Mouse (Mus musculus): ENCODE data around the gene Frmd6. TPM values are rescaled to one million over a fixed set of nuclear protein-coding genes. Genes with fewer than 3 reads are reported as not detected.

Gene Frmd6
- total RNA-seq, 2 experiments from 2014 or later = 21.2 to 24.6 TPM

DNA sequence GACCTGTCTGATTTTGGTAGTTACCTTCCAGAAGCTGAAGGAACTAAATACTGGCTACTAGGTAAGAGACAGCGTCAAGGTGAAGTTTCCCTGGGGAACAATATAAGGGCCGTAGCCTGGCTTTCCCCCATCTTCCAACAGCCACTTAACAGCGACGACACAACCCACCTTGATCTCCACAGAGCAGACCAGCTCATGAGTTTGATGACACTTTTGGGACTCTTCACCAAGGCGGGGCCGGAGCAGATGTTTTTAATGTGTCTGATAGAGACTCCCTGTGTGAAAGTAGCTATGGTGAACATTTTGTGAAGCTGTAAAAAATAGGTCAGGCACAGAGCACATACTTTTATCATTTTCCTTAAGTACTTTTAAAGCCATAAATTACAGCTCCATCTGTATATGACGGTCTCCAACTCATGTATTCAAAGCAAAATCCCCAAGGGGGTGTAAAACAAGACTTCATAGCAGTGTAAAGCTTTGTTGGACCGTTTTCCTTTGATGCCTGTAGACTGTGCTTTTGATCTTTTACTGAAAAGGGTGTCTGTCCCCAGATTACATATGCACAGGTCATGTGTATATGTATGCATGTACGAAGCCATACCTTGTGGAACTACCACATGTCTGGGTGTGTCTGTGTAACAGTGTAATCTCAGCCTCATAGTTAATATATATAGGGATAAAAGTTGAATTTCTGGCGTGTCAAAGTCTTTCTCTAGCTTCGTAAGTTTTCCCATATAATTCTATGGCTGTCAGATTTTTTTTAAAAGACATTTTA is 24.4 kb downstream of the Frmd6 start:
- DNase-seq = no peak
- intact Hi-C loops (cut with DNase I) = no loop called here

DNA sequence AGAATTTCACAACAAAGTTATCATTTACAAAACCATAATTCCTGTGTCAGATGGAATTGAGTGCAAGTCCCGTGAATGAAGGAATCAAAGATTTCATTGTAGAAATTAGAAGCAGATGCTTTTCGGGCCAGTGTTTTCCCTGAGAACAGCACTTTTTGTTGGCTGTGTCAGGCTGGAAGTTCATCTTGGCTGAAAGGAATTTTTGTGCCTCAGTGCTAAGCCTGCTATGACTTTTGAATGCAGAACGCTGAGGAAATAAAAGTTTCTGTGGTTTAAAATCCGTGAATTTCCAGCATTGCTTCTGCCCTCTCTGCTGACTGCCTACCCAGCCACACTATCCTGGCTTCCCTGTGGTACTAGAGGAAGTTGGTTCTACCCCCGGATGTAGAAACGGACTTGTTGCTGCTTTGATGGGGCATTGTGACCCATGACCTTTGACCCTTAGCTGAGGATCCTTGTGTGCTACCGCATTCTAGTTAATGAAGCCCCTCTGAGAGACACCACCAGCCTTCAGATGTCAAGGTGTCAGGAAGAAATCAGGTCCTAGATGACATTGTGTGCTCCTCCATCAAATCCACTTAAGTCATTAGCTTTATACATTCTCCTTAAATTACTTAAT is 26.1 kb downstream of the Frmd6 start:
- intact Hi-C loops (cut with DNase I) = no loop called here
- DNase-seq = no peak

GRCm38 (mm10) chr12:70853026-70853425 is 27.7 kb downstream of the Frmd6 start:
- intact Hi-C loops (cut with DNase I) = no loop called here
- DNase-seq = no peak

DNA sequence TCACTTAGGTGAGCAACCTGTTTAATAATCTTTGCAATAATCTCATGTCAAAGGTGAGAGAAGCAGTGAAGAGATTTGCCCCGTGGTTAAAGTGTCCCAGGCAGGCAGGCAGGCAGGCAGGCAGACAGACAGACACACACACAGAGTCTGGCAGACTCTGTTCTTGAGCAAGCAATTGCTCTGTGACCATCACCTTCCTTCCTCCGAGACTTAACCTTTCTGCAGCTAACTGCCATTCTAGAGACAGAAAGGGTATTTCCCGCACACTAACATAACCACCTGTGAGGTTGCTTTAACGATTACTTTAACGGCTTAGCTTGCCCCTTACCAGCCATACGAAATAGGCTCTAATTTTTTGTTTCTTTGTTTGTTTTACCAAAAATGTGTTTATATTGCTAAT is 30.4 kb downstream of the Frmd6 start:
- intact Hi-C loops (cut with DNase I) = no loop called here
- DNase-seq = no peak

DNA sequence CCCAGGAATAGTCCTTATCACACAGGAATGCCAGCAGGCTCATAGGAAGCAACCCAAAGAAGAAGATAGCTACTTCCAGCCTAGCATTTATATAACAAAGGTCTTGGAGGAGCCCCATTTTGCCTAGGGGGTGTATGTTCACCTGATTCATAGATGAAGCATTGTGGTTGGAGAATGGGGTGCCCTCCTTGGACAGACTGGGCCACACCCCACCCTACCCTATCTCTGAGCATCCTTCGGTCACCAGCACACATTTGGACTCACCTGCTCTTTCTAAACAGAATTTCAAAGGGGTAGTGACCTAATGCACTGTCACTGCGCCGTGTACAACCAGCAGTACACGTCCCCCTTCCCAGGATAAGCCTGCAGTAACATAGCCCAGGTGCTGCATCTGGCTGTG is 31.5 kb downstream of the Frmd6 start:
- DNase-seq = no peak

DNA sequence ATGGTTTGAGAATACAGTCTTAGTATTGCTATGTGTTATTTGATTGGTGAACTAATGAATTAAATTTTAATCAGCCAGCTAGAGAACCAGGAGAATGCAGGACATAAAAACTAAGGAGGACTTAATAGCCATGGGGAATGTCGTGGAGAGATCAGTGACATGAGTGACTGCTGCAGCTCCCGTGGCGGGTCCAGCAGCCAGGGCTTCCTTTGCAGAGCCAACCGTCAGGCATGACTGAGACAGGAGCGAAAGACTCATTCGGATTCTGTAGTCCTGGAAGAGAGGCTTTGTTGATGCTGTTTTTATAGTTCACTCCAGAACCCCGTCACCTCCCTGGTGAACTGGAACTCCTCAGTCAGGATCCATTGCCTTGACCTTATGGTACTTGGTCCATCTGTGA is 38.0 kb downstream of the Frmd6 start:
- intact Hi-C loops (cut with DNase I) = no loop called here
- DNase-seq = no peak

More for the DNA sequence above, 31.5 kb downstream of the Frmd6 start:
- intact Hi-C loops (cut with DNase I) = no loop called here

- intact Hi-C loops (cut with DNase I) = no loop called here
- DNase-seq = no peak
Measured at GRCm38 (mm10) chr12:70867780-70868179, 42.5 kb downstream of the Frmd6 start.

- no peak for DNase-seq
- intact Hi-C loops (cut with DNase I) = no loop called here
Measured at GRCm38 (mm10) chr12:70868190-70868987, 43.1 kb downstream of the Frmd6 start.

DNA sequence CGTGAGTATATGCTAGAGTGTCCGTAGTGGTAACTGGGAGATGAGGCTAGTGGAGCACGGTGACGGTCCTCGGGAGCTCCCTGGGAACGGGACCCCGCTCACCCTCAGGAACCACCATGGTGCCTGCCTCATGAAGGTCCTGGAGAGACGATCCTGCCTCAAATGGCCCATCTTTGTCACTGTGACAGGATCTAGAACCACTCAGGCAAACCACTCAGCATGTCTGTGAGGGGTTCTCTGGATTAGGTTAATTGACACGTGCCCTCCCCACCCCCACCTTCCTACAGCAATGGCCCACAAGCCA is 43.6 kb downstream of the Frmd6 start:
- intact Hi-C loops (cut with DNase I) = no loop called here

GRCm38 (mm10) chr12:70873544-70873943 is 48.2 kb downstream of the Frmd6 start:
- intact Hi-C loops (cut with DNase I) = no loop called here

More for the DNA sequence above, 43.6 kb downstream of the Frmd6 start:
- no peak for DNase-seq

DNA sequence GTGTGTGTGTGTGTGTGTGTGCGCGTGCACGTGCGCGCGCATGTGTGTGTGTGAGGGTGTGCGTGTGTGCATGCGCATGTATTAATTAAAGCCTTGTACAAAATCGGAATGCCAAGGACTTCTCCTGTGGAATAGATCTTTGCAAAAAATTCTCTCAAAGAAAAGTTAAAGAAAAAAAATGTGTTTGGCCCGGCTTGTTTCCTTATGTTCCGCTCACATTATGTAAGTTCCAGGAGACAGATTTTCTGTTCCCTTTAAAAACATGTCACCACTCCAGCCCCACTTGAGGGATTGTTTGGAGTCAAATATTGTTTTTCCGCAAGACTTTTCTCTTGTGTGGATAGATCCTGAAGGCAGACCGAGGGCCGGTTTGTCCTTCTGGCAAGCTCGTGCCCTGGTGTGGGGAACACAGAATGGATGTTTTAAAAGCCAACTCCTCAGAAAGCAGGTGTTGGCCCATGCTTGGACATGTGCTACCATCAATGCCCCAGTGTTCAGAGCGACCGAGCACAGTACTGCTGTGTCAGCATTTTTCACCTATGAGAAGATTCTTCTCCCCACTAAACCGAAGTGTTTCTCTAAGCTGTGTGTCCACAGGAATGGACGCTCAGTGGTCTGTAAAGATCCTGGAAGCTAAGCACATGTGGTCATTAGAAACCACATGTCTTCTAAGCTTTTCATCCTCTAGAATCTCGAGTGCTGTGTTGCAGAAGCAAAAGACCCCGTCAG is 51.1 kb downstream of the Frmd6 start:
- intact Hi-C loops (cut with DNase I) = no loop called here

More at GRCm38 (mm10) chr12:70873544-70873943, 48.2 kb downstream of the Frmd6 start:
- no peak for DNase-seq

DNA sequence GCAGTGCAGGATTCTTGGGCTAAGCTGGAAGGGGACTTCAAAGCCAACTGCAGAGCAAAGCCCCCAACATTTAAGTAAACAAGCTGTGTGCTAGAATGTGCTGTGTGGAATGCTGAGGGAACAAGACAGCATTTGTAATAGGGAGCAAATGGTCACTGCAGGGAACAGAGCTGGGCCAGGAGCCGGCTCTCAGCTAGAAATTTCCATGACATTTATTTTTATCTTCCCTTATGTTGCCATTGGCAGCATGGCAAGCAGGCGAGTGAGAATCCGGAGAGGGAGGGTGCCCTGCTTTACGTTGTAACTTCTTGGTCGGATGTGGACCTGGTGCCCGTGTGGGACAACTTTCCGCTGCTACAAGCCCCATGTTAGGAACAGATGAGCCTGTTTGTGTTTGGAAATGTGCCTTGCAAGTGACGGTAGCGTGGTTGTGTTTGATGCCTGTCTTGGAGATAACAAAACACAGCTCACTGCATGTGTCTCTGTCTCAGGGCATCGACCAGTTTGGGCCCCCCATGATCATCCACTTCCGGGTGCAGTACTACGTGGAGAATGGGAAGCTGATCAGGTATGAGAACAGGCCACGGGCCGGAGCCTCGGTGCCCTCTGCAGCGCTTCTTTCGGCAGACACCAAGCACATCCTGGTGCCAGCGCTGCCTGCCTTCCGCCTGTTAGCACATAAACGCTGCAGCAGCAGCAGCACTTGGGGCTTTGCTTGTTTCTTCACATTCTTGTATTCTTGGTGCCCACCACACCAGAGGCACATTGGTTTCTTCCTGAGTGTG is 52.8 kb downstream of the Frmd6 start:
- intact Hi-C loops (cut with DNase I) = no loop called here
- peak; percentile 30 for DNase-seq

More for the DNA sequence above, 51.1 kb downstream of the Frmd6 start:
- no peak for DNase-seq

DNA sequence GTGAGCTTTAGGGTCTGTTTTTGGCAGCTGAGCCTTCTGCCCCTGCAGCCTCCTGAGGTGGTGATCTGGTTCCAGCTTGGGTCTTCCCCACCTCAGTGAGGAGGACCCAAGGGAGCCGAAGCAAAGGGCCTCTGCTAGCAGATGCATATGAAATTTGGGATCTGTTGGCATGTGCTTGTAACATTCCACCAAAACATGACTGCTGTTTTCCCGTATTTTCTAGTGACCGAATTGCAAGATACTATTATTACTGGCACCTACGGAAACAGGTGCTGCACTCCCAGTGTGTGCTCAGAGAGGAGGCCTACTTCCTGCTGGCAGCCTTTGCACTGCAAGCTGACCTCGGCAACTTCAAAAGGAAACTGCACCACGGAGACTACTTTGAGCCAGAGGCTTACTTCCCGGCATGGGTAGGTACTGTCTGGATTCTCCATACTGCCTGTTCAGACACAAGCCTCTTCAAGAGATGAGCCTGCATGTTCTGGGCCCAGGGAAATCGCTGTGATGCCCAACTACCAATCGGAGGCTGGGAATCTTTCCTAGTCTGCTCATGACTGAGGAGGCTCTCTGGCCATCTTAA is 55.2 kb downstream of the Frmd6 start:
- DNase-seq = no peak
- intact Hi-C loops (cut with DNase I) = no loop called here

DNA sequence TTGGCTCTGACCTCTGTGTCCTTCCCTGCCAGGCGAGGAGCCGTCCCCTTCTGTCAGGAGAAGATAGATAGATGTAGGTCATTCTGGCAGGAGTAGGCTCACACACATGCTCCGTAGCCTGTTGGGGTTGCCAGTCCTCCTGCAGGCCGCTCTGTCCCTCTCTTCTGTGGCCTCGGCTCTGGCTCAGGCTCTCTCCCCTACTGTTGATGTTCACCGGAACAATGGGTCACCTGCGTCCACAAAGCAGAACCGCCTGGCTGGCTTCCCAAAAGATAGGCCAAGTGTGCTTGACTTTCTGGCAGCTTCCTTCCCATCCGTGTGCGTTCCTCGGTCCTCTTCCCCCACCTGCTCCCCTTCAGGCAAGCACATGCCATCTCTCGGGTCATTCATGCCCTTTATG is 56.0 kb downstream of the Frmd6 start:
- DNase-seq = peak; percentile 81
- intact Hi-C loops (cut with DNase I) = no loop called here

DNA sequence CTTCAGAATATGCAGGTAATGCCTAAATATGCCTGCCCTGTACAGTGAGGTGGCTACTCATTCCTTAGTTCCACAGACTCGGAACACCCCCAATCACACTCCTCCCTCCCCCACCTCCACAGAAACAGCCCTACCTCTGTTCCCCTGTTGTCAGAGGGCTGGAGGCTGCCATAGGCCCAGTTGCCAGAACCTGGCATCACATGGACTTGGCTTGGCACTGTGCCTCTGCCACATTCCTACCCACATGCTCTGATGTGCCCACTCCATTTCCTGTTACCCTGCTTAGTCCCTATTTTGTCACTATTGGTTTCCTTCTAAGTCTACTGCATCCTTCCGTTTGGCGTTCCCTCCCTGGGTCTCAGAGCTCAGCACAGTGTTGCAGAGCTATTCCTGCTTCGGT is 56.5 kb downstream of the Frmd6 start:
- intact Hi-C loops (cut with DNase I) = no loop called here
- DNase-seq = peak; percentile 71

DNA sequence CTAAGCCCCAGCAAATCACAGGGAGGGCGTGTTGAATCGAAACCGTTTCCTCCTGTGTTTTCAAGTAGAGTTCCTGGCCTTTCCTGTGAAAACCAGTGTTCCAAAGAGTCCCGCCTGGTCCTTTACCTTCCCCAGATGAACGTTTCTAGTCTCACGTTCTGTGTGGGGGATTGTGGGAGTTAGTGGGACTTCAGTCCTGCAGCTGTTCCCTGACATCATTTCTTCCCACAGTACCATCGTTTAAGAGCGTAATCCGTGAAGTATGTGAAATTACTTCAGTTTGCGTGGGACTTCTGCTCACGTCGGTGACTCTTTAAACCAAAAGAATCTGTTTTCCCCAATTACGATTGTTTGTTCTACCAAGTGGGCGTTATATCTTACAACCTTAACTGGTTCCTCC is 57.8 kb downstream of the Frmd6 start:
- DNase-seq = no peak
- intact Hi-C loops (cut with DNase I) = no loop called here

DNA sequence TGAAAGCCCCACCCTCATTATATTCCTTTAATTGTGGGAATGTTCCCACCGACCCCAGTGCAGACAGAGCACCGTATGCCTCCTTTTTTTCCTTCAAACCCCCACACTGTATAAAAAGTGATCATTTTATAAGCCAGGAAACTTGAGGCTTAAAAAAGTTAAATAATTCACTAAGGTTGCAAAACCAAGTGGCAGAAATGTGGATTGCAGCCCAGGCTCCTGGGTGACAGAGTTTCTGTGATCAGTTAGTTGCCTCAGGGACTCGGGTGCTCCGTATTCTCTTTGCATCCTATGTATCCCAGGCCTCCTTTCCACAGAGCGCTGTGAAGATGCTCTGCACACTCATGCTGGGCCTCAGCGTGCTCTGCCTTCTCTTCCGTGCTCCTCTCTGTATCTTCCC is 58.8 kb downstream of the Frmd6 start:
- no peak for DNase-seq
- intact Hi-C loops (cut with DNase I) = no loop called here

DNA sequence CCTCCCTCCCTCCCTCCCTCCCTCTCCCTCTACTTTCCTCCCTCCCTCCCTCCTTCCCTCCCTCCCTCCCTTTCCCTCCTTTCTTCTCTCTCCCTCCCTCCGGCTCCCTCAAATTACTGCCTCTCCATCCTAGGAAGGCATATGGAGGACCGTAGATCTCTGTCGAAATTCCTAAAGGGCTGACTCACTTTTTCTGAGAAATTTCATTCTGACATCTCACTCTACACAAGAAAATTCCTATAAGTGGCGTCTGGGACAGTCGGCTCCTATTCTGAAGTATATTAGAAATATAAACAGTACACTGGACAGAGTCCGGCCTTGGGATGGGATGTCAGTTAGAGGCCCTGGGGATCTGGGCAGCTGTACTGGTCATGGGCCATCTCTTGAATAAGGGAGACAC is 59.7 kb downstream of the Frmd6 start:
- intact Hi-C loops (cut with DNase I) = no loop called here

GRCm38 (mm10) chr12:70885576-70885975 is 60.3 kb downstream of the Frmd6 start:
- DNase-seq = no peak
- intact Hi-C loops (cut with DNase I) = no loop called here

More for the DNA sequence above, 59.7 kb downstream of the Frmd6 start:
- DNase-seq = no peak

DNA sequence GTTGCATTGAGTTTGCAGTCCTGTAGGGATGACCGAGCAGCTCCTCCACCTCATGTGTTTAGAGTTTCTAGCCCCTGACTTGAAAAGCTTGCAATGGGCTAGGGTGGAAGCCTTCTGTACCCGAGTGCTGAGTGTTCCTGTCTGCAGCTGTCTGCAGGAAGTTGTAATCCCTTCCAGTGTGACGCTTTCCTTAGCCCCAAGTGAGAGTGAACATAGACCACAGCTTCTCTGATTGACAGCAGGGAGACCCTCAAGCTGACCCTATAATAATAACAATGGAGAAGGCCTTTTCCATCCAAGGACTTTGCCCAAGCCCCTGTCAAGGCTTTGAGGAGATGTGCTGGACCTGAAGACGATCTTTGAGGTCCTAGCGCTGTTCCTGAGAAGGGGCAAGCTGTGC is 65.1 kb downstream of the Frmd6 start:
- intact Hi-C loops (cut with DNase I) = no loop called here
- no peak for DNase-seq

Data from left cerebral cortex, postnatal 4 days (tissue).